Mouse (Mus musculus) megakaryocyte, adult 5-6 weeks (primary cell): Measurements from ENCODE around the gene Olfr609. TPM values are rescaled to one million over a fixed set of nuclear protein-coding genes. Genes with fewer than 3 reads are reported as not detected.
"Not testable (repeated sequence)": the region's sequence is repeated elsewhere in the genome, so short reads cannot be mapped to it uniquely, and the experiment has no call there.

Experiments
- ATAC-seq: 2 replicates; pipeline ENCODE4 v1.8.0; 2016; ENCODE audit warnings: mild to moderate bottlenecking, inconsistent platforms; ENCODE audit not compliant: poor library complexity, severe bottlenecking
- total RNA-seq, 2 experiments: library from RNA; stranded (forward) in 1 of 2; stranded (reverse) in 1 of 2; fragments of 153-499, 151-499 nt in 1 of 2; fragments of 221-1000, 200-1000 nt in 1 of 2; gene quantifications; 2 replicates each; pipeline versions ENCODE4 v1.2.3 to v1.2.4; 2015 to 2017

Gene Olfr609
- total RNA-seq (2015) = not detected in 2 replicates
- not detected in 2 replicates for total RNA-seq (2017)

DNA sequence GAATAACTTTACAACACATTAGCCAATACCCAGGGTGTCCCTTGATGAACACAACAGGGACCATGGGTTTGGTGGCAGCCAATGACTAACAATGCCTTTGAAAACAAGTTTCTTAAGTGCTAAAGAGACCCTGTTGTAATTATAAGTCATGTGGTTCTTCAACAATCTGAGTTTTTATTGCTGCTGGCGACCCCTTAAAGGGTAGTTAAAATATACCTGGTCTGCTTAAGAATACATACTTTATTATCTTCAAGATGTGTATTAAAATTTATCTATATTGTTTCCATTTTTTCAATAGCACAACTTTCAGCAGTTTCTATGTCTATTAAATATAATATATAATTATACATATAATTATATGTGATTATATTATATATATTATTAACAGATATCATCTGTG, at the start of gene Olfr609:
Olfr609 (minus strand) TSS at position 101 of the 400 bp plus-strand sequence.
- ATAC-seq = no peak

DNA sequence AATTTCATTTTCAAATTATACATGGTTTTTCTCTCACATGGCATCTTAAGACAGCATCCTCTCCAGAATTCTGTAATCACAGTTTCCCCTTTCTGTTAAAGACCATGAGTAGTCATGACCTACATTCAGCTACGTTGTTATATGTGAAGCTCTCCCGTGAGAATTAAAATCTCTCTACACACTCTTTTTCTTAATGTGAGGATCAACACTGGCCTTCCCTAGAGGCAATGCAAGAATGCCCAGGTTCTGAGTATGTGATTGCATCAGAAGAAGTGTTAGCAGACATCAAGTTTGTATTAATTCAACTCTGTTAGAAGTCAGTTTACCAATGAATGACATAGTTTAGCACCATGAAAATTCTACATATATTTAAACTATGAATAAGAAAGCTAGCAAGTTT, 44.8 kb upstream of the Olfr609 start, which contains the start of gene Olfr612:
Olfr612 (minus strand) TSS at position 101 of the 400 bp plus-strand sequence.
- ATAC-seq = not testable (repeated sequence)

DNA sequence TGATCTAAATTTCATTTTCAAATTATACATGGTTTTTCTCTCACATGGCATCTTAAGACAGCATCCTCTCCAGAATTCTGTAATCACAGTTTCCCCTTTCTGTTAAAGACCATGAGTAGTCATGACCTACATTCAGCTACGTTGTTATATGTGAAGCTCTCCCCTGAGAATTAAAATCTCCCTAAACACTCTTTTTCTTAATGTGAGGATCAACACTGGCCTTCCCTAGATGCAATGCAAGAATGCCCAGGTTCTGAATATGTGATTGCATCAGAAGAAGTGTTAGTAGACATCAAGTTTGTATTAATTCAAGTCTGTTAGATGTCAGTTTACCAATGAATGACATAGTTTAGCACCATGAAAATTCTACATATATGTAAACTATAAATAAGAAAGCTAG, 22.9 kb upstream of the Olfr609 start, which contains the start of gene Olfr611:
Olfr611 (minus strand) TSS at position 101 of the 400 bp plus-strand sequence.
- not testable (repeated sequence) for ATAC-seq

DNA sequence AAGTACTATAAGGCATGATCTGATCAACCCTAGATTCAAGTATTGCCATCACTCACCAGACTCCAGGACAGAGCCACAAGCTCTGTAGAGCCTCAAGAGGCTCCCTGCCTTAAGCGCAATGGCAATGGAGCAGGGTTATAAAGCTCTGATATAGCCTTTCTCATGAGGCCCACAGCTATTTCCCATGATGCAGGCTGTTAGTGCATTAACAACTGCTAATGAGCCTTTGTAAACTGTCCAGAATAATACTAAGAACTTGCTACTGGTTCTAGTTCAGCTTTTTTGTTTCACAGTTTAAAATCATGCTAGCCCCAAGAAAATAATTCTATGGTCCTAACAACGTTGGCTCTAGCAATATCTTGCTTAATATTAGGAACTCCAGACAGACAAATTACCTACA, 14.2 kb upstream of the Olfr609 start, which contains the start of gene Olfr610:
Olfr610 (minus strand) TSS at position 101 of the 400 bp plus-strand sequence.
- ATAC-seq = no peak

DNA sequence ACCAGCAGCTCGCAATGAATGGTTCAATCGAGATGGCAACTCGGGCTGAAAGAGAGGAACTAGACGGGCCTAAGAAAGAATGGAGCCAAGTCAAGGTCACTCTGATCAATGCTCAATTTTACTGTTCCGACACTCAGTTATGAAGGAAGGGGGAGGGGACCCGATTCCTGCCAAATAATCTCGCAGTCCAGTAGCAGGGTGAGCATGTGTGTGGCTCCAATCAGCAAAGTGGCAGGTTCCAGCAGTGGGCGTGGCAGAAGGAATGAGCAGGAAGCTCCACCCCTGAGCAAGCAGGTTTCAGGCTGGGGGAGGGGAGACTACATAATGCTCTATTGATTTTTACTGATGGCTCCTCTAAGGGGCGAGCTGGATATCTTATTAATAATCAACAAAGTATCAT, 20.8 kb downstream of the Olfr609 start:
- not testable (repeated sequence) for ATAC-seq

DNA sequence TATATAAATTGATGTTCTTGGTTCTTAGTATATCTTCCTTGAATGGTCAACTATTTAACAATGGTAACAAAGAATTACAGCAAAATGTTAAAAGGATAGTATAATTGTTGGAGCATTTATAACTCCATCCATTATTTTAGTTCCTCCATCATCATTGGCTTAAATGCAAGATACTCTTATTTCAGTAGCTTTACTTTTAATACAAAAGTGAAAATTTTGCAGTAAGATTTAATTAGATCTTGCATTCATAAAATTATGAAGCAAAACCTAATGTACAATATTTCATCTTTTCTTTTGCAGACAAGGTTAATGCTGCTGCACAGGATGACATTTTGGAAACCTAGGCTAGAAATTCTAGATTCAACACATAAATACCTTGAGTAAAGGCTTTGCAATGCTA, 28.3 kb downstream of the Olfr609 start, which contains the start of gene Olfr608:
Olfr608 (plus strand) TSS at position 301 of the 400 bp plus-strand sequence.
- ATAC-seq = no peak

DNA sequence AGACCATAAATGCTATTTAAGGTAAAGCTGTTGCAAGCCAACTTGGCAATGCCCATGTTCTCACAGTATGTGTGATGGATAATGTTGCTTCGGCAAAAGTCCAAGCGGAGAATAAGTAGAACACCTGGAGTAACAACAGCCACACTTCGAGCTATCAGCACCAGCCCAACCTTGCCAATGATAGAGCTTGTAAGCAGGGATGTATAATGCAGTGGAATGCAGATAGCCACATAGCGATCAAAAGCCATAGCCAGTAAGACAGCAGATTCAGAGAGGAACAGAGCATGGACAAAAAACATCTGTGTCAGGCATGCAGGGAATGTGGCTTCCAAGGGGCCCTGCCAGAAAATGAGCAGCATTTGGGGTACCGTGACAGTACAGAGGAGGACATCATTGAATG, 37.3 kb downstream of the Olfr609 start:
- ATAC-seq = no peak

DNA sequence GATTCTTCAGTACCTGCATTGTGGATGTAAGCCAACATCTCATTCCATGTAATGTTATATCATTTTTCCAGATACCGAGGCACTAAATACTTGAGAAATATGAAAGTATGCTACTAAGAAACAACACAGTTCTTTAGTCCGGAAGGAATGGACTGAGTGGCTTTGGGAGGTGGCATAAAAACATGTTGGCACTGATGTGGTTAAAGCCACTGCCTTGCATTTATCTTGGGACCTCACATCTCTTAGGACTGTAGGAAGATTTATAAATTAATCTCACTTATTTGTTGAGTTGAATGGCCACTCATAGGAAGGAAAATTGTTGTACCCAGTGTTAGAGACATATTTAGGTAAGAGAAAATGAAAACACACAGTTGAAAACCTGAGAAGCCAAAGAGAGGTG, 49.1 kb downstream of the Olfr609 start, which contains the start of gene Olfr606:
Olfr606 (plus strand) TSS at position 301 of the 400 bp plus-strand sequence.
- no peak for ATAC-seq

DNA sequence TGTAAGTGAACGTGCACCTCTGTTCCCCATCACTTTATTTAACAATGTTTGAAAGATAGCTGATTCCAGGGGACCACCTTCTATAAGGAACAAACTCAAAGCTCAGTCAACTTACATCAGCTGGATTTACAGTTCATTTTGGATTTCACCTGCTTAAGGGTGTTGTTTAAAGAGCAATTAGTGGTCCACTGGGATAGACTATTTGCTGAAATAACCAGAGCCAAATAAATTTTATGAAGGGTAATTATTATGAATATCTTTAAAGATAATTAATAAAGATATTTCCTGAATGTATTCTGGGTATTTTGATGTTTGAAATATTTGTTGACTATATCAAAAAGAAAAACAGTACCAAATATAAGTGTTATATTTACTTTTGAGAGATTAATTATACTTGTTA, 52.5 kb downstream of the Olfr609 start, which contains the start of gene Olfr605:
Olfr605 (minus strand) TSS at position 101 of the 400 bp plus-strand sequence.
- ATAC-seq = no peak

Other genes with a start within 250 kb of the Olfr609 start
- not detected in 2 replicates for gene Usp17ld, start 245.6 kb downstream of the Olfr609 start, total RNA-seq (2015)
- gene Usp17ld, start 245.6 kb downstream of the Olfr609 start, total RNA-seq (2017) = not detected in 2 replicates
- not detected in 2 replicates for gene Olfr596, start 192.4 kb downstream of the Olfr609 start, total RNA-seq (2015)
- not detected in 2 replicates for gene Olfr596, start 192.4 kb downstream of the Olfr609 start, total RNA-seq (2017)
- gene Olfr597, start 181.7 kb downstream of the Olfr609 start, total RNA-seq (2015) = not detected in 2 replicates
- gene Olfr597, start 181.7 kb downstream of the Olfr609 start, total RNA-seq (2017) = not detected in 2 replicates
- not detected in 2 replicates for gene Olfr598, start 174.5 kb downstream of the Olfr609 start, total RNA-seq (2015)
- gene Olfr598, start 174.5 kb downstream of the Olfr609 start, total RNA-seq (2017) = not detected in 2 replicates
- gene Olfr599, start 162.1 kb downstream of the Olfr609 start, total RNA-seq (2015) = not detected in 2 replicates
- gene Olfr599, start 162.1 kb downstream of the Olfr609 start, total RNA-seq (2017) = not detected in 2 replicates
- gene Olfr600, start 148.4 kb downstream of the Olfr609 start, total RNA-seq (2015) = not detected in 2 replicates
- not detected in 2 replicates for gene Olfr600, start 148.4 kb downstream of the Olfr609 start, total RNA-seq (2017)
- gene Olfr601, start 135.4 kb downstream of the Olfr609 start, total RNA-seq (2015) = not detected in 2 replicates
- not detected in 2 replicates for gene Olfr601, start 135.4 kb downstream of the Olfr609 start, total RNA-seq (2017)
- gene Olfr603, start 111.9 kb downstream of the Olfr609 start, total RNA-seq (2015) = not detected in 2 replicates
- gene Olfr603, start 111.9 kb downstream of the Olfr609 start, total RNA-seq (2017) = not detected in 2 replicates
- not detected in 2 replicates for gene Usp17lc, start 83.0 kb downstream of the Olfr609 start, total RNA-seq (2015)
- gene Usp17lc, start 83.0 kb downstream of the Olfr609 start, total RNA-seq (2017) = not detected in 2 replicates
- gene Olfr605, start 52.6 kb downstream of the Olfr609 start, total RNA-seq (2015) = not detected in 2 replicates
- gene Olfr605, start 52.6 kb downstream of the Olfr609 start, total RNA-seq (2017) = not detected in 2 replicates
- not detected in 2 replicates for gene Olfr606, start 49.0 kb downstream of the Olfr609 start, total RNA-seq (2015)
- not detected in 2 replicates for gene Olfr606, start 49.0 kb downstream of the Olfr609 start, total RNA-seq (2017)
- gene Olfr607, start 33.9 kb downstream of the Olfr609 start, total RNA-seq (2015) = not detected in 2 replicates
- gene Olfr607, start 33.9 kb downstream of the Olfr609 start, total RNA-seq (2017) = not detected in 2 replicates
- gene Olfr608, start 28.2 kb downstream of the Olfr609 start, total RNA-seq (2015) = not detected in 2 replicates
- gene Olfr608, start 28.2 kb downstream of the Olfr609 start, total RNA-seq (2017) = not detected in 2 replicates
- not detected in 2 replicates for gene Olfr610, start 14.1 kb upstream of the Olfr609 start, total RNA-seq (2015)
- not detected in 2 replicates for gene Olfr610, start 14.1 kb upstream of the Olfr609 start, total RNA-seq (2017)
- not detected in 2 replicates for gene Olfr611, start 22.8 kb upstream of the Olfr609 start, total RNA-seq (2015)
- not detected in 2 replicates for gene Olfr611, start 22.8 kb upstream of the Olfr609 start, total RNA-seq (2017)
- gene Olfr612, start 44.7 kb upstream of the Olfr609 start, total RNA-seq (2015) = not detected in 2 replicates
- gene Olfr612, start 44.7 kb upstream of the Olfr609 start, total RNA-seq (2017) = not detected in 2 replicates
- gene Olfr613, start 50.0 kb upstream of the Olfr609 start, total RNA-seq (2015) = not detected in 2 replicates
- gene Olfr613, start 50.0 kb upstream of the Olfr609 start, total RNA-seq (2017) = not detected in 2 replicates
- gene Olfr615, start 58.0 kb upstream of the Olfr609 start, total RNA-seq (2015) = not detected in 2 replicates
- not detected in 2 replicates for gene Olfr615, start 58.0 kb upstream of the Olfr609 start, total RNA-seq (2017)
- not detected in 2 replicates for gene Olfr616, start 71.1 kb upstream of the Olfr609 start, total RNA-seq (2015)
- not detected in 2 replicates for gene Olfr616, start 71.1 kb upstream of the Olfr609 start, total RNA-seq (2017)
- gene Olfr617, start 75.0 kb upstream of the Olfr609 start, total RNA-seq (2015) = not detected in 2 replicates
- gene Olfr617, start 75.0 kb upstream of the Olfr609 start, total RNA-seq (2017) = not detected in 2 replicates
- not detected in 2 replicates for gene Olfr618, start 92.0 kb upstream of the Olfr609 start, total RNA-seq (2015)
- not detected in 2 replicates for gene Olfr618, start 92.0 kb upstream of the Olfr609 start, total RNA-seq (2017)
- gene Olfr619, start 102.5 kb upstream of the Olfr609 start, total RNA-seq (2015) = not detected in 2 replicates
- not detected in 2 replicates for gene Olfr619, start 102.5 kb upstream of the Olfr609 start, total RNA-seq (2017)
- not detected in 2 replicates for gene Olfr620, start 114.5 kb upstream of the Olfr609 start, total RNA-seq (2015)
- not detected in 2 replicates for gene Olfr620, start 114.5 kb upstream of the Olfr609 start, total RNA-seq (2017)
- gene Olfr622, start 144.6 kb upstream of the Olfr609 start, total RNA-seq (2015) = not detected in 2 replicates
- gene Olfr622, start 144.6 kb upstream of the Olfr609 start, total RNA-seq (2017) = not detected in 2 replicates
- not detected in 2 replicates for gene Olfr623, start 165.6 kb upstream of the Olfr609 start, total RNA-seq (2015)
- gene Olfr623, start 165.6 kb upstream of the Olfr609 start, total RNA-seq (2017) = not detected in 2 replicates
- gene Olfr624, start 173.1 kb upstream of the Olfr609 start, total RNA-seq (2015) = 0.05 TPM in 1 of 2 replicates, not detected in the other
- gene Olfr624, start 173.1 kb upstream of the Olfr609 start, total RNA-seq (2017) = 0.15 TPM in 1 of 2 replicates, not detected in the other
- not detected in 2 replicates for gene Olfr625-ps1, start 184.7 kb upstream of the Olfr609 start, total RNA-seq (2015)
- gene Olfr625-ps1, start 184.7 kb upstream of the Olfr609 start, total RNA-seq (2017) = not detected in 2 replicates
- gene Olfr243, start 216.6 kb upstream of the Olfr609 start, total RNA-seq (2015) = not detected in 2 replicates
- gene Olfr243, start 216.6 kb upstream of the Olfr609 start, total RNA-seq (2017) = not detected in 2 replicates
- gene Olfr628, start 232.3 kb upstream of the Olfr609 start, total RNA-seq (2015) = not detected in 2 replicates
- not detected in 2 replicates for gene Olfr628, start 232.3 kb upstream of the Olfr609 start, total RNA-seq (2017)
- gene Olfr629, start 246.9 kb upstream of the Olfr609 start, total RNA-seq (2015) = not detected in 2 replicates
- gene Olfr629, start 246.9 kb upstream of the Olfr609 start, total RNA-seq (2017) = not detected in 2 replicates